Mouse (Mus musculus): ENCODE data around the gene Adcyap1r1.

DNA sequence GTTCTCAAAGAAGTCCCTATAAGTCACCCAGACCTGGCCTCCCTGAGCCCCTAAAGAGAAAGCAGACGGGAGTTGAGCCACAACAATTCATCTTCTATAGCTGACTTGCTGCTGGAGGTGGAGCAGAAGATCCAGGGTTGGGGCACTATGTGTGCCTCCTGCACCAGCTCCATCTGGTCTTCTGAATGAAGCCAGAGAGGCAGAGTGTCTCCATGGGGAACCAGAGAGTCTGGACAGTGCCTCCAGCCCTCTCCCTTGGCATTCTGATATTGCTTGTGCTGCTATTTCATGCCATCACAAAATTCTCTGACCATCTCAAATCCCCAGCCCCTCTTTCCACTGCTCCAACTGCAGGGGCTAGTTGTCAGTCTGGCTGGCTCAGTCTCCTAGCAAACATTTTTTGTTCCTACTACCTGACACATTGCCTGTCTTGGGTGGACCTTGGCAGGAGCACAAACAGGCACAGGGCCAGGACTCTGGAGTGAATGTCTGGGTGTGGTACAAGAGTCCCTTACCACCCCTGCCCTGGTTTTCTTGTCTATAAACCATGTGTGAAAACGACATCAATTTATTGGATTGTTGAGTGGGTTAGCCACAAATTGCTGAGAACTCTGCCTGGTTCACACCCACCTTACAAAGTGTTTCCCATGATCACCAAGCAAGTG is 32.9 kb upstream of the Adcyap1r1 start:
- TF ChIP-seq CTCF (IDR thresholded peaks at IDR 0.05; ENCODE audit: extremely low read depth, insufficient read depth, low read length) (no peak), POLR2A (IDR thresholded peaks at IDR 0.05; ENCODE audit: extremely low read depth, insufficient read depth, low read length) (no peak)
